Mouse (Mus musculus) liver, embryonic 14.5 days (tissue): Measurements from ENCODE around the gene Gm45713. TPM values are rescaled to one million over a fixed set of nuclear protein-coding genes. Genes with fewer than 3 reads are reported as not detected.

ENCODE experiments used
- ATAC-seq: fragments of 200-750 bp; cut with Nextera tagmentation; 2 replicates; pipeline ENCODE4 v1.8.0; 2017; ENCODE audit warnings: moderate number of reproducible peaks, mild to moderate bottlenecking, moderate library complexity; ENCODE audit not compliant: insufficient read depth
- DNase-seq, 3 experiments: peaks; one replicate each; pipeline ENCODE4 v3.0.0-alpha.2; 2012 to 2013; ENCODE audit warnings: low read depth in 3 of 3, low spot score in 3 of 3
- H3K27ac ChIP-seq: fragments of 300-500 bp; sonication (generic); 2 replicates; pipeline ENCODE4 v1.5.1; 2014; ENCODE audit warnings: moderate library complexity, mild to moderate bottlenecking, control low read depth, inconsistent platforms
- H3K27me3 ChIP-seq: fragments of 300-500 bp; sonication (generic); 2 replicates; pipeline ENCODE4 v1.6.1; 2014; ENCODE audit warnings: mild to moderate bottlenecking, low read length, moderate library complexity; ENCODE audit not compliant: control insufficient read depth, insufficient read depth
- H3K36me3 ChIP-seq: fragments of 300-500 bp; sonication (generic); replicated peaks from 2 replicates; pipeline ENCODE4 v1.6.1; 2014; ENCODE audit warnings: low read depth; ENCODE audit not compliant: control insufficient read depth, insufficient read depth
- H3K4me1 ChIP-seq, 2 experiments: fragments of 200-500 bp in 1 of 2; fragments of 300-500 bp in 1 of 2; sonication (generic) in 1 of 2; replicated peaks; 2 replicates each; pipeline ENCODE4 v1.6.1; 2012 to 2014; ENCODE audit warnings: antibody characterized with exemption in 1 of 2, inconsistent platforms in 1 of 2, low read length in 1 of 2; ENCODE audit not compliant: control insufficient read depth in 2 of 2, insufficient read depth in 2 of 2
- H3K4me2 ChIP-seq: fragments of 300-500 bp; sonication (generic); 2 replicates; pipeline ENCODE4 v1.6.1; 2014; ENCODE audit warnings: low read depth, mild to moderate bottlenecking, control low read depth, moderate library complexity
- H3K4me3 ChIP-seq, 2 experiments: fragments of 200-500 bp in 1 of 2; fragments of 300-500 bp in 1 of 2; sonication (generic) in 1 of 2; 2 replicates each; pipeline ENCODE4 v1.5.1; 2012 to 2014; ENCODE audit warnings: low read depth in 2 of 2, low read length in 2 of 2, mild to moderate bottlenecking in 2 of 2, control low read depth in 1 of 2, inconsistent platforms in 1 of 2, moderate library complexity in 1 of 2; ENCODE audit not compliant: insufficient read depth in 1 of 2
- H3K9ac ChIP-seq: fragments of 300-500 bp; sonication (generic); replicated peaks from 2 replicates; pipeline ENCODE4 v1.6.1; 2014; ENCODE audit warnings: mild to moderate bottlenecking, control low read depth, moderate library complexity
- H3K9me3 ChIP-seq: fragments of 300-500 bp; sonication (generic); 2 replicates; pipeline ENCODE4 v1.6.1; 2016; ENCODE audit warnings: low read length, mixed read lengths; ENCODE audit not compliant: control insufficient read depth
- CTCF ChIP-seq: IDR thresholded peaks from 2 replicates; pipeline ENCODE4 v1.5.1; 2016; ENCODE audit warnings: antibody characterized with exemption, low read depth, control low read depth
- EP300 ChIP-seq: IDR thresholded peaks from 2 replicates; pipeline ENCODE4 v1.6.1; 2016; ENCODE audit warnings: antibody characterized with exemption, low read depth
- WGBS: fragments of 180-500 bp; shearing (Covaris S2); extraction: QIAGEN DNeasy Blood & Tissue Kit; methylation state at CpG from one replicate; pipeline ENCODE4 v1.1.7; 2014; ENCODE audit not compliant: insufficient replicate concordance; 5-methylcytosine and 5-hydroxymethylcytosine counted together
- polyA plus RNA-seq, 2 experiments: library from polyadenylated mRNA; depleted of rRNA in 1 of 2; stranded (reverse) in 1 of 2; unstranded in 1 of 2; fragments of >200 nt; fragmentation: Nextera tagmentation in 1 of 2; extraction: Ambion mirVana in 1 of 2; gene quantifications; 2 replicates each; pipeline versions ENCODE4 v1.2.1 to v1.2.3; 2012 to 2014

Gm45713 gene
- polyA plus RNA-seq, 2 experiments, result 0.63 TPM; not detected in 1

- peak overlapping the region; percentile 51 for H3K4me2 ChIP-seq
- H3K9ac ChIP-seq, result no peak overlapping the region
- H3K9me3 ChIP-seq, result no peaks in the 10 kb centered on the region
- H3K36me3 ChIP-seq, result no peaks in the 10 kb centered on the region
- WGBS, result 37% methylated on average over 22 of the region's 22 CpGs
- no peak overlapping the region for H3K27ac ChIP-seq
- no peak for ATAC-seq
- TF ChIP-seq EP300, result no peak
- TF ChIP-seq CTCF, result no peak
- peaks cover 3 to 10% of the 10 kb centered on the region in 2 experiments; a peak in 3 of 4 replicates for H3K4me1 ChIP-seq
- DNase-seq, result no peak
- H3K27me3 ChIP-seq, result no peaks in the 10 kb centered on the region
- H3K4me3 ChIP-seq, result peak overlapping the region in 1 of 2 experiments; percentile 23; a peak in 2 of 4 replicates
These were observed 52.6 kb downstream of the Gm45713 start for GRCm38 (mm10) chr7:45083300-45083890.

- Histone ChIP-seq H3K9ac (peak overlapping the region; percentile 5), H3K9me3 (no peaks in the 10 kb centered on the region), H3K4me2 (peak overlapping the region; percentile 51), H3K36me3 (peaks cover 2% of the 10 kb centered on the region; the same call in 1 of the 2 replicates), H3K4me3 (peak overlapping the region; percentile 13 to 23; a peak in 3 of 4 replicates), H3K27ac (no peak overlapping the region), H3K4me1 (peaks cover 3 to 10% of the 10 kb centered on the region in 2 experiments; a peak in 3 of 4 replicates), H3K27me3 (no peaks in the 10 kb centered on the region)
- no peak for TF ChIP-seq EP300
- TF ChIP-seq CTCF, result peak; percentile 46; the same call in 1 of the 2 replicates
- 11% methylated on average over 25 of the region's 25 CpGs for WGBS
- ATAC-seq, result no peak; the same call in 1 of the 2 replicates
- DNase-seq, result no peak
These were observed 53.4 kb downstream of the Gm45713 start for GRCm38 (mm10) chr7:45082401-45083299.

- H3K36me3 ChIP-seq, result peaks cover 7% of the 10 kb centered on the region; the same call in 1 of the 2 replicates
- H3K9ac ChIP-seq, result no peak overlapping the region
- H3K27me3 ChIP-seq, result no peaks in the 10 kb centered on the region
- WGBS, result 52% methylated on average over 5 of the region's 5 CpGs
- H3K4me1 ChIP-seq, result peaks cover 3 to 10% of the 10 kb centered on the region in 2 experiments; a peak in 3 of 4 replicates
- H3K4me3 ChIP-seq, result no peak overlapping the region
- H3K27ac ChIP-seq, result no peak overlapping the region
- TF ChIP-seq EP300, result no peak
- TF ChIP-seq CTCF, result no peak
- no peak overlapping the region for H3K4me2 ChIP-seq
- ATAC-seq (no peak), DNase-seq (no peak)
- H3K9me3 ChIP-seq, result no peaks in the 10 kb centered on the region
These were observed 55.0 kb downstream of the Gm45713 start for GRCm38 (mm10) chr7:45081016-45081415.

- TF ChIP-seq CTCF, result peak; percentile 97
- no peak for TF ChIP-seq EP300
- 1% methylated on average over 10 of the region's 10 CpGs for WGBS
- no peak for ATAC-seq
- Histone ChIP-seq H3K4me3 (no peak overlapping the region), H3K27me3 (no peaks in the 10 kb centered on the region), H3K4me1 (peaks cover 3 to 12% of the 10 kb centered on the region in 2 experiments; a peak in 3 of 4 replicates), H3K9me3 (no peaks in the 10 kb centered on the region), H3K4me2 (no peak overlapping the region), H3K9ac (no peak overlapping the region), H3K36me3 (peaks cover 7% of the 10 kb centered on the region; the same call in 1 of the 2 replicates), H3K27ac (no peak overlapping the region)
- DNase-seq, result peak; percentile 56 to 74 (median 66)
These were observed 56.2 kb downstream of the Gm45713 start for GRCm38 (mm10) chr7:45079856-45080255.
